Mouse (Mus musculus): ENCODE results near the gene 4933424G06Rik. TPM values are rescaled to one million over a fixed set of nuclear protein-coding genes. Genes with fewer than 3 reads are reported as not detected.
A peak's percentile ranks its signal among the peaks of the same experiment; 100 is the strongest.

The 4933424G06Rik gene
- polyA plus RNA-seq, 1 experiment from 2014 or later, result 0.21 TPM

DNA sequence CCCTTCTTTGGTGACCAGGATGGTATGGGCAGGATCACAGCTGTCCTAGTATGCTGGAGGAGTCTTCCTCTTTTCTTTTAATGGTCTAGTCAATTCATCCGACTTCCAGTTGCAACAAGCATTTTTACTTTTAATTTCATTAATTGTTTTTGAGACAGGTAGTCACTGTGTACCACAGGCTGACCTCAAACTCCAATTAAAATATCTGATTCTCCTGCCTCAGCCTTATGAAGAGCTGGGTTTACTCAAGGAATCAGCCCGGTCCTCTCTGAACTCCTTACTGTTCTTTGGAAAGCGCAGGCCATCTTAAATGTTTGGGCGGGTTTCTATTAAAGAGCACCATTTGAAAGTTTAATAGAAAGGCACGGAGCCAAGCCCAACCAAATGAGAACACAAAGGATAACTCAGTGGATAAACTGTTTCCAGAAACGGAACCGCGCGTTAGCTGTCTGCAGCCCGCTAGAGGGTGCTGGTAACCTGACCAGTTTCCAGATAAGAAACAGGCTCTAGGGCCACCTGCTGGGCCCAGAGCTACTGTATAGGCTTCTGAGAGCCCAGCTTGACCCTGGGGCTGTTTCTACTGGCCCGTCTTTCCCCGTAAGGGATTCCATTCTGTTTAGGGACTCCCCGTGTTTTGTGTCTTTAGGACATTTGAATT, 26.0 kb upstream of the 4933424G06Rik start:
- Histone ChIP-seq H3K27ac (peak overlapping the region; percentile 29; the same call in 1 of the 2 replicates), H3K36me3 (no peaks in the 10 kb centered on the region), H3K4me3 (replicated peaks) (no peak overlapping the region), H3K9ac (replicated peaks) (no peak overlapping the region), H3K9me3 (no peaks in the 10 kb centered on the region), H3K4me2 (no peak overlapping the region), H3K4me1 (replicated peaks) (peaks cover 3% of the 10 kb centered on the region; the same call in 1 of the 2 replicates), H3K27me3 (no peaks in the 10 kb centered on the region)
- peak; percentile 79; the same call in 1 of the 2 replicates for ATAC-seq (ENCODE audit: insufficient number of reproducible peaks, insufficient read depth, low FRiP score, low TSS enrichment, low read depth)
- 11% methylated on average over 13 of the region's 13 CpGs for WGBS

DNA sequence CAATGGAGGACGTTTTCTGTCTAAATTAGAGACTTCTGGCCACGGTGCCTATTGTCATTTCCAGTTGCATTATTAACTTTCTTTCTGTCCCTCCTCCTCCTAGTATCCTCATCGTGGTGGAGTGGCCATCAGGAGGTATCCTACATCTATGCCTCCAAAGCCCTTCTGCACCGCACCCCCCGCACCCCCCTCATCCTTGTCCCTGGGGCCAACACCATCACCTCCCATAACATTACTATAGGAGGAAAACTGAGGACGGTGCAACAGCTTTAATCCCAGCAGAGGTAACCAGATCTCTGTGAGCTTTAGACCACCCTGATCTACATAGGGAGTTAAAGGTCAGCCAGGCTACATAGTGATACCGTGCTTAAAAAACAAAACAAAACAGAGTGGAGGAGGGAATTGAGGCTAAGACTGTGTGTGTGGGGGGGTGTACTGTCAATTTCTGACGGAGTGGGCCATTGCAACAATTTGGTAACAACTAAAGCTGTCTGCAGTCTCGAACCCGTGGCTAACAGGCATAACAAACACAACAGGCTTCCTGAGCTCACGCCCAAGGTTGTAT, 19.2 kb upstream of the 4933424G06Rik start:
- no peaks in the 10 kb centered on the region for H3K27me3 ChIP-seq
- peak overlapping the region; percentile 89 for H3K4me2 ChIP-seq
- peak overlapping the region; percentile 80 for H3K9ac ChIP-seq (replicated peaks)
- peak overlapping the region; percentile 87 for H3K4me3 ChIP-seq (replicated peaks)
- peaks cover 12% of the 10 kb centered on the region for H3K4me1 ChIP-seq (replicated peaks)
- H3K36me3 ChIP-seq, result peaks cover 24% of the 10 kb centered on the region
- ATAC-seq (ENCODE audit: insufficient number of reproducible peaks, insufficient read depth, low FRiP score, low TSS enrichment, low read depth), result peak; percentile 23
- no peaks in the 10 kb centered on the region for H3K9me3 ChIP-seq
- H3K27ac ChIP-seq, result peak overlapping the region; percentile 5; the same call in 1 of the 2 replicates
- 62% methylated on average over 11 of the region's 11 CpGs for WGBS

DNA sequence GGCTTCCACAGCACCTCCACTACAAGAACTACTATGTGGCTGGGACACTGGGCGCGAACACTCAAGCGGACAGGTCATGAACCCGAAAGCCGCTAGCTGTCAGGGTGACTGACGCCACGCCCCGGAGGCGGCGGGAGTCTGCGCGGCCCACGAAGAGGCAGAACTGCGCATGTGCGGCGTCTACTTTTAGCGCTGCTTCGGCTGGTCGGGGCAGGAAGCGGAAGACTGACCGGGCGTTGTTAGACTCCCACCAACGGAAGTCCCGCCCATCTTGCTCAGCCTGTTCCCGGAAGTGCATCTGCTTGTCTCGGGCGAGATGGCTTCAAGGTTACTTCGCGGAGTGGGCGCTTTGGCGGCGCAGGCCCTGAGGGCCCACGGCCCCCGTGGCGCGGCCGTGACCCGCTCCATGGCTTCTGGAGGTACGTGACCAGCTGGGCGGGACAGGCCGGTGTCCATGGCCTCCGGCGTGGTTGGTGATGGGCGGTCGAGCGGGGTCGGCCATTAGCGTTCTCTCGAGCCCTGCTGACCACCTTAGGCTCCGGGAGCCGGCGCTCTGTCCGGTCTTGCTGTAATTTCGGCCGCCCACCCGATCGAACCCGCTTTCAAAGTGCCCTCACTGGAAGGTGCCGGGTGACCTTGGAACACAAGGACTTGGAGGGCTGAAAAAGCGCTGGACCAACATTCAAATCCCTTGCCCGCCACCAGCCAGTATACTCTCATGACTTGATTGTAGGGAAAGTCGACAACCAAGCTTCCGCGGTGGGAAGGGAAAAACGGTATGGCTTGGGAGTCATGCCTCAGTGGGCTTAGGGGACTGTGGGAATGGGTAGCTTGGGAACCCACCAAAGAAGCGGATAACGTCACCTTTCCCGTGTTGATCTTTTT, 18.4 kb upstream of the 4933424G06Rik start, which contains the start of gene Cox5b:
TSS of gene Cox5b (plus strand) at position 179 of the 885 bp plus-strand sequence.
- Histone ChIP-seq H3K4me3 (replicated peaks) (peak within 1 kb of the TSS; percentile 87), H3K9me3 (no peaks in the 10 kb centered on the region), H3K4me2 (peak within 1 kb of the TSS; percentile 89), H3K4me1 (replicated peaks) (peaks cover 12% of the 10 kb centered on the region), H3K9ac (replicated peaks) (peak within 1 kb of the TSS; percentile 80), H3K36me3 (peaks cover 24% of the 10 kb centered on the region), H3K27ac (peak within 1 kb of the TSS; percentile 25; the same call in 1 of the 2 replicates), H3K27me3 (no peaks in the 10 kb centered on the region)
- peak; percentile 89 for ATAC-seq (ENCODE audit: insufficient number of reproducible peaks, insufficient read depth, low FRiP score, low TSS enrichment, low read depth)
- WGBS, result 1% methylated on average over 68 of the region's 68 CpGs

DNA sequence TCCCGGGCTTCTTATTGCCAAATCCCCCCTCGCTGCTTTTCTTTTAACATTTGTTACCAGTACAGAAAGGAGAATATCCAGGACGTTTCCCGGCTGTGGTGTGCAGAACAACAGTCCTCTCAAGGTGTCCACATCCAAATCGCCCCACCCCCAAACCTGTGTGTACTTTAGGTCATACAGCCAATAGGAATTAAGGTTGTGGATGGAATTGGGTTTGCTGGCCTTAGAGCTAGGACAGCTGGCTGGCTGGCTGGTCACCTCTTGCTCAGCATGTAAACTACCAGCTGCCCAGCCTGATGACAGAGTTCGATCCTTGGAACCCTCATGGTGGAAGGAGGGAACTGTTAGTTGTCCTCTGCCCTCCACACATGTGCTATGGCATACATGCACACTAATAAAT, 15.1 kb upstream of the 4933424G06Rik start:
- no peak overlapping the region for H3K4me3 ChIP-seq (replicated peaks)
- no peak for ATAC-seq (ENCODE audit: insufficient number of reproducible peaks, insufficient read depth, low FRiP score, low TSS enrichment, low read depth)
- 86% methylated on average over 6 of the region's 6 CpGs for WGBS
- peaks cover 12% of the 10 kb centered on the region for H3K4me1 ChIP-seq (replicated peaks)
- no peaks in the 10 kb centered on the region for H3K9me3 ChIP-seq
- no peak overlapping the region for H3K4me2 ChIP-seq
- H3K27ac ChIP-seq, result no peak overlapping the region
- H3K27me3 ChIP-seq, result no peaks in the 10 kb centered on the region
- H3K36me3 ChIP-seq, result peaks cover 43% of the 10 kb centered on the region
- H3K9ac ChIP-seq (replicated peaks), result no peak overlapping the region

DNA sequence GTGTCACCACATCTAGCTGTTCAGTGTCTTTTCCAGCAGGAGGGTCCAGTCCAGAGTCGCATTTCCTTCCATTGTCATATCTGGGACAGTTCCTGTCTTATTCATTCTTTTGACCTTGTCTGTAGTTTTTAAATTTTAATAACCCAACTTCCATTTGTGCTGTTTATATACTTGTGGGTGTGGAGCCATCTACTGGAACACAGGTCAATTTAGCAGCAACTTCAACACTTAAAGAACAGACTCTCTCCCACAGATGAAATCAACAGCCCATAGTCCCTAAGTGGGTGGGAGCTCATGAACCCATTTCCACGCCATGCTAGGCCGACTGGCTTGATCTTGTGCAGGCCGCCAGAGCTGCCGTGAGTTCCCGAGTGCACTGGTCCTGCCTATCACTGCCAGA, 13.5 kb upstream of the 4933424G06Rik start:
- Histone ChIP-seq H3K4me2 (no peak overlapping the region), H3K4me1 (replicated peaks) (peaks cover 9% of the 10 kb centered on the region), H3K27me3 (no peaks in the 10 kb centered on the region), H3K9ac (replicated peaks) (no peak overlapping the region), H3K4me3 (replicated peaks) (no peak overlapping the region), H3K36me3 (peaks cover 58% of the 10 kb centered on the region), H3K27ac (no peak overlapping the region), H3K9me3 (no peaks in the 10 kb centered on the region)
- ATAC-seq (ENCODE audit: insufficient number of reproducible peaks, insufficient read depth, low FRiP score, low TSS enrichment, low read depth), result no peak
- 61% methylated on average over 6 of the region's 6 CpGs for WGBS

DNA sequence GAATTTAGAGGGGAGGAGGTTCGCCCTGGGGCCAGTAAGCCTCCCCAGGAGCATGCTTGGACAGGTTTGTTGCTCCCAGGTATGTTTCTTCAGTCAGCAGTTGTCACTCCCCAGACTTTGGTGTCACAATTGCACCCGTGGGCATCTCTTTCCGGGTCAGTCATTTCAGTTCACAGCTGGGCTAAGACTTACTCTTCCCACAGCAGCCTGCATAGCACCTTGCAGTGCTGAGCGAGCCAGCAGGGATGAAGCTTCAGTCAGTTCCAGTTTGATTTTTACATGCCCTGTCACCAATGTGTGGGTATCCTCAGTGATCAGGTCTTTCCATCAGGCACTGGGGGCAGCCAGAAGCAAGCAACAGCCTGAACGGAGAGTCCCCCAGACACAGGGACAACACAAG, 12.9 kb upstream of the 4933424G06Rik start:
- Histone ChIP-seq H3K9me3 (no peaks in the 10 kb centered on the region), H3K27ac (no peak overlapping the region), H3K4me2 (no peak overlapping the region), H3K36me3 (peaks cover 64% of the 10 kb centered on the region), H3K27me3 (no peaks in the 10 kb centered on the region), H3K9ac (replicated peaks) (no peak overlapping the region), H3K4me3 (replicated peaks) (no peak overlapping the region), H3K4me1 (replicated peaks) (peaks cover 6% of the 10 kb centered on the region)
- WGBS, result 68% methylated on average over 5 of the region's 5 CpGs
- no peak for ATAC-seq (ENCODE audit: insufficient number of reproducible peaks, insufficient read depth, low FRiP score, low TSS enrichment, low read depth)

DNA sequence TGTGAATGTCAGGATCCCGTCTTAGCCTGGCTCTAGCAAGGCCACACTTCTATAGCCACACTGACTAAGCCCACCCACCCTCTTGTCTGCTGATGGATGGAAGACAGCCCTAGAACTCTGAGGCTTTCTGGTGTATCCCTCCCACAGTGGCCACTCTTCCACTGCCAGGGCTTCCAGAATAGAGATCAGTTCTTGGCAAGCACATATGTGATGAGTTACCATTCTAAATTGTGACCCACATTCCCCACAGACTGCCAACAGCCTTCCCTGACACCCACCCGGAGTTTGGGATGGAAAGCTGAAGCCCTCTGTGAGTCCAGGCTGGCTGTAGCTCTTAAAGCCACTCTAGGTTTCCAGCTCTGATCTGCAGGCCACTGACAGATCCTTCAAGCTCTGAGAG, 2.8 kb upstream of the 4933424G06Rik start:
- no peak overlapping the region for H3K27ac ChIP-seq
- H3K4me2 ChIP-seq, result no peak overlapping the region
- H3K27me3 ChIP-seq, result no peaks in the 10 kb centered on the region
- H3K36me3 ChIP-seq, result peaks cover 55% of the 10 kb centered on the region
- no peaks in the 10 kb centered on the region for H3K9me3 ChIP-seq
- ATAC-seq (ENCODE audit: insufficient number of reproducible peaks, insufficient read depth, low FRiP score, low TSS enrichment, low read depth), result no peak
- H3K9ac ChIP-seq (replicated peaks), result no peak overlapping the region
- 81% methylated on average over 2 of the region's 2 CpGs for WGBS
- H3K4me3 ChIP-seq (replicated peaks), result no peak overlapping the region
- H3K4me1 ChIP-seq (replicated peaks), result peaks cover 17% of the 10 kb centered on the region

DNA sequence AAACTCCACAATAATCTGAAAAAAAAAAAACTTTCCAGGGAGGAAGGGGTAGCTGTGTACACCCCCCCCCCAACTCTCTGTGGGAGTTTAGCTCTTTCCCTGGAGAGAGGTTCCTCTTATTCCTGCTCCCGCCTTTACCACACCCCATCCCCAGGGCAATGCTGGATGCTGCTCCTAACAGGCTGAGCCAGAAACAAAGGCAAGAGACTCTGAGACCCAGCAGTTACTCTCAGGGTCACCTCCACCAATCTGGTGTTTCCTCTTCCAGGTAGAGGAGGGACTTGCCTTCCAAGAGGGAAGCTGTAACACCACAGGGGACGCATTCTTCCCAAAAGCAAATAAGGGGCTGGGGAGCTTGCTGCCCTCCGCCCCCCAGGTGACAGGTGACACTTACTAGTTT, 2.2 kb upstream of the 4933424G06Rik start:
- no peak overlapping the region for H3K4me3 ChIP-seq (replicated peaks)
- WGBS, result 79% methylated on average over 3 of the region's 3 CpGs
- 0 out of 2 replicates have a peak overlapping the region, but pooled peaks have one; percentile 93 for H3K9ac ChIP-seq (replicated peaks)
- no peak overlapping the region for H3K27ac ChIP-seq
- no peak overlapping the region for H3K4me2 ChIP-seq
- peaks cover 49% of the 10 kb centered on the region for H3K36me3 ChIP-seq
- no peaks in the 10 kb centered on the region for H3K27me3 ChIP-seq
- peaks cover 17% of the 10 kb centered on the region for H3K4me1 ChIP-seq (replicated peaks)
- H3K9me3 ChIP-seq, result no peaks in the 10 kb centered on the region
- ATAC-seq (ENCODE audit: insufficient number of reproducible peaks, insufficient read depth, low FRiP score, low TSS enrichment, low read depth), result no peak

DNA sequence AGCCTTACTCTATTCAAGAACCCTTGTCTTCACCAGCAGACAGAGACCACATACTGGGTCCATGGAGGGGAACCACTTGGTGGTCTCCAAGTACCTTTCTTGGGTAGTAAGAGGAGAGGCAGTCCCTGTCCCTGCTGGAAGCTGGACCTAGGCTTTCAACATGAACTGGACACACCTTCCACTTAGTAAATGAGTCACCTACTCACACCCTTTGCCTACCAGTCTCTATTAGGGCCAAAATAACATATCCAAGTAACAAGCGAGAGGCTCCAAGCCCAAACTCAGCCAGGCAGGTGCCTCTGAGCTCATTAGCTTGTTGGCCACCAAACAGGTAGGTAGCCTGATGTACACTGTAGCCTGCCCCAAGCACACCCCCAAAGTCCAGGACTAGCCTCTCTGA, 1.3 kb upstream of the 4933424G06Rik start:
- H3K36me3 ChIP-seq, result peaks cover 40% of the 10 kb centered on the region
- peak overlapping the region; percentile 94 for H3K4me3 ChIP-seq (replicated peaks)
- H3K9ac ChIP-seq (replicated peaks), result peak overlapping the region; percentile 93
- no peak for ATAC-seq (ENCODE audit: insufficient number of reproducible peaks, insufficient read depth, low FRiP score, low TSS enrichment, low read depth)
- H3K27ac ChIP-seq, result peak overlapping the region; percentile 87; the same call in 1 of the 2 replicates
- peaks cover 17% of the 10 kb centered on the region for H3K4me1 ChIP-seq (replicated peaks)
- peak overlapping the region; percentile 89 for H3K4me2 ChIP-seq
- no peaks in the 10 kb centered on the region for H3K9me3 ChIP-seq
- WGBS, result 84% methylated on average over 1 of the region's 1 CpGs
- no peaks in the 10 kb centered on the region for H3K27me3 ChIP-seq

DNA sequence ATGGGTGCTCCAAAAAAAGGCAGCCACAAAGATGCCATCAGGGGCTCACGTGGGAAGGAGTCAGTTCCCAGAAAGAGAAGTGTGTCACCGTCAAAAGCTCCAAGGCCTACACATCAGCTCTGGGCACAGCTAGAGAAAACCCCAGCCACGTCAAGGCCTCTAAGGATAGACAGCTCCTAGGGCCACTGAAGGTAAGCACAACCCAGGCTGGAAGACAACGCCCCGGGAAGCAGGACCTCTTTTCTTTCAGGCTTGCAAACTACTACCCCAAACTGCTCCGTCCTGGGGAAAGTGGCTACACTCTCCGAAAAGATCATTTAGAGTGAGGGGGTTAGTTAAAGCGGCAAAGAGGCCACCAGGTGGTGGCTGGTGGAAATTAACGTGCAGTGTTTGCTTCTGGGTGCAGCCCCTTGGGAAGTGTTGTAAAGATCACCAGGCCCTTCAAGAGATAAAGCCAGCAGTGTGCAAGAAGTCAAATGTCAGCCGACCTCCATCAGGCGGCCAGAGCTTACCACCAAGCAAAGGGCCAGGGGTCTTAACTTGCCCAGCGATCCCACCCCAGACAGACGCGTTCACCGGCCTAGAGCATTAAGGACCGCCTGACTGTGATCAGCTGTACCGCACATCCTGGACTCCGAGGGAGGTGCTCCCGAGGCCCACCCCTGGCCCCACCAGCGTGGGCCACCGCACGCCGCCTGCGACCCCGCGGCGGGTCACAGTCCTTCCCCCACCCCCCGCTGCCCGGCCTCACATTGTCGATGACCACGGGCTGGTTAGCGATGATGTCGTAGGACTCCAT, 695 bp upstream of the 4933424G06Rik start:
- Histone ChIP-seq H3K4me3 (replicated peaks) (peak overlapping the region; percentile 94), H3K27me3 (no peaks in the 10 kb centered on the region), H3K36me3 (peaks cover 34% of the 10 kb centered on the region), H3K27ac (peak overlapping the region; percentile 87), H3K4me2 (peak overlapping the region; percentile 89), H3K9me3 (no peaks in the 10 kb centered on the region), H3K9ac (replicated peaks) (peak overlapping the region; percentile 93), H3K4me1 (replicated peaks) (peaks cover 17% of the 10 kb centered on the region)
- WGBS, result under 1% methylated on average over 33 of the region's 33 CpGs
- peak; percentile 86 for ATAC-seq (ENCODE audit: insufficient number of reproducible peaks, insufficient read depth, low FRiP score, low TSS enrichment, low read depth)

Data from limb, embryonic 12.5 days (tissue).